Mouse (Mus musculus): ENCODE results near the gene Gm2916. TPM values are rescaled to one million over a fixed set of nuclear protein-coding genes. Genes with fewer than 3 reads are reported as not detected.
"Not testable (repeated sequence)": the region's sequence is repeated elsewhere in the genome, so short reads cannot be mapped to it uniquely, and the experiment has no call there.

The Gm2916 gene
- not detected in 2 replicates for polyA plus RNA-seq (2015; fragmentation: Nextera tagmentation; extraction: Ambion mirVana)

DNA sequence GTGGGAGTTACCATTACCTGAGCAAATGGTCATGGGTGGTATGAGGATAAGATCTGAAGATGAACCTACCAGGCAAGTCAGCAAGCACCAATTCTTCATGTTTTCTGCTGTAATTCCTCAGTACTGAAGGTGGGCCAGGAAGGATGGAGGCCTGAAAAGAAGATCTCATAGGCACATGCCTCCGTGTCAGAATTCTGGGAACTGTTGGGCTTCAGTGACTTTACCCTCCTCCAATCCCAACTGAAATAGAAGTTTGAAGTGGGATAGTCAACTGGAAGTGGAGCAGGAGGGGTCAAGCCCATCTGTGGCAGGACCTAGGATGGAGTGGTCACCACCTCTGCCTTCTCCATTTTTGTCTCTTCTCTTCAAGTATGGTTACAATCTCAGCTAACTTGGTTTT, at the start of gene Gm2916:
Gene Gm2916, plus strand, starts transcription at position 301 of the 400 bp plus-strand sequence.
- not testable (repeated sequence) for H3K4me3 ChIP-seq (ENCODE audit: low read depth, low read length); H3K9ac ChIP-seq (ENCODE audit: low read depth, low read length); H3K4me2 ChIP-seq (ENCODE audit: low read length); H3K27ac ChIP-seq (ENCODE audit: low read length); H3K9me3 ChIP-seq (replicated peaks; ENCODE audit: control insufficient read depth, low read length, poor library complexity, severe bottlenecking); H3K4me1 ChIP-seq (ENCODE audit: control insufficient read depth, insufficient read depth, low read length); ATAC-seq; H3K36me3 ChIP-seq (ENCODE audit: control insufficient read depth, insufficient read depth, low read length); H3K27me3 ChIP-seq (ENCODE audit: control insufficient read depth, insufficient read depth, low read depth, low read length)
- WGBS: no CpG with 5 or more reads among the region's 1 CpGs

- not testable (repeated sequence) for H3K9me3 ChIP-seq (replicated peaks; ENCODE audit: control insufficient read depth, low read length, poor library complexity, severe bottlenecking); H3K9ac ChIP-seq (ENCODE audit: low read depth, low read length); H3K36me3 ChIP-seq (ENCODE audit: control insufficient read depth, insufficient read depth, low read length); H3K4me1 ChIP-seq (ENCODE audit: control insufficient read depth, insufficient read depth, low read length); H3K4me3 ChIP-seq (ENCODE audit: low read depth, low read length); H3K4me2 ChIP-seq (ENCODE audit: low read length); H3K27ac ChIP-seq (ENCODE audit: low read length); ATAC-seq; H3K27me3 ChIP-seq (ENCODE audit: control insufficient read depth, insufficient read depth, low read depth, low read length)
- no CpG with 5 or more reads among the region's 2 CpGs for WGBS
Observed at GRCm38 (mm10) chr14:3845945-3846344, 38.0 kb upstream of the Gm2916 start, which contains the start of gene Gm3033. Gene Gm3033, plus strand, starts transcription at chr14:3846245.

DNA sequence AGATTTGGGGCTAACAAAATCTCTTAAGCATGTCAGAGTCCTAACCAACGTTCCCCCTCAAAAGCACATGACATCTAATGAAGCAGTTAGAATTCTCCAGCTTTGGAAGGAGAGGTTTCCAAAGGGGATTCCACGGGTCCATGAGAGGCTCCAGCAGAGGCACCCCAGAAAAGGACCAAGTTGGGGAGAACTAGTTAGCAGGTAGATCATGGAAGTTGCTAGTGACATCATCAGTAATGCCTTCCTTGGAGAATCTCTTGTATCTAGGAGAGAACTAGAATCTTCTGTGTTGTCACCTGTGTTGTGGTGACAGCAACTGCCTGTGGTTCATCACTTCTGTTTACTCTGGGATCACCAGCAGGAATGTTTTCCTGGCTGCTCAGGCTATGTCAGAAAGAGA, 47.5 kb downstream of the Gm2916 start, which contains the start of gene Gm3029:
Gene Gm3029, plus strand, starts transcription at position 301 of the 400 bp plus-strand sequence.
- WGBS: 60% methylated on average over 1 of the region's 2 CpGs
- H3K27ac ChIP-seq (ENCODE audit: low read length); H3K9ac ChIP-seq (ENCODE audit: low read depth, low read length); H3K4me2 ChIP-seq (ENCODE audit: low read length); H3K4me1 ChIP-seq (ENCODE audit: control insufficient read depth, insufficient read depth, low read length); H3K36me3 ChIP-seq (ENCODE audit: control insufficient read depth, insufficient read depth, low read length); ATAC-seq; H3K9me3 ChIP-seq (replicated peaks; ENCODE audit: control insufficient read depth, low read length, poor library complexity, severe bottlenecking); H3K27me3 ChIP-seq (ENCODE audit: control insufficient read depth, insufficient read depth, low read depth, low read length); H3K4me3 ChIP-seq (ENCODE audit: low read depth, low read length): not testable (repeated sequence)

- no CpG with 5 or more reads among the region's 2 CpGs for WGBS
- H3K9me3 ChIP-seq (replicated peaks; ENCODE audit: control insufficient read depth, low read length, poor library complexity, severe bottlenecking); H3K36me3 ChIP-seq (ENCODE audit: control insufficient read depth, insufficient read depth, low read length); H3K9ac ChIP-seq (ENCODE audit: low read depth, low read length); H3K4me3 ChIP-seq (ENCODE audit: low read depth, low read length); ATAC-seq; H3K27me3 ChIP-seq (ENCODE audit: control insufficient read depth, insufficient read depth, low read depth, low read length); H3K27ac ChIP-seq (ENCODE audit: low read length); H3K4me1 ChIP-seq (ENCODE audit: control insufficient read depth, insufficient read depth, low read length); H3K4me2 ChIP-seq (ENCODE audit: low read length): not testable (repeated sequence)
Observed at GRCm38 (mm10) chr14:3963247-3963646, 79.3 kb downstream of the Gm2916 start, which contains the start of gene Gm3095. Gene Gm3095, plus strand, starts transcription at chr14:3963547.

Other genes with a start within 250 kb of the Gm2916 start
- not detected in 2 replicates for gene Gm3012, start 249.7 kb upstream of the Gm2916 start, polyA plus RNA-seq (2015; fragmentation: Nextera tagmentation; extraction: Ambion mirVana)
- gene Gm3020, start 232.1 kb upstream of the Gm2916 start, polyA plus RNA-seq (2015; fragmentation: Nextera tagmentation; extraction: Ambion mirVana): 21.4 and 24.8 TPM in 2 replicates
- gene Gm3043, start 195.4 kb upstream of the Gm2916 start, polyA plus RNA-seq (2015; fragmentation: Nextera tagmentation; extraction: Ambion mirVana): not detected in 2 replicates
- 5.2 and 7.2 TPM in 2 replicates for gene Gm3002, start 74.1 kb upstream of the Gm2916 start, polyA plus RNA-seq (2015; fragmentation: Nextera tagmentation; extraction: Ambion mirVana)
- gene Gm3033, start 37.9 kb upstream of the Gm2916 start, polyA plus RNA-seq (2015; fragmentation: Nextera tagmentation; extraction: Ambion mirVana): 0.93 TPM in 1 of 2 replicates, not detected in the other
- not detected in 2 replicates for gene Gm3029, start 47.6 kb downstream of the Gm2916 start, polyA plus RNA-seq (2015; fragmentation: Nextera tagmentation; extraction: Ambion mirVana)
- 2.4 and 2.5 TPM in 2 replicates for gene Gm3095, start 79.4 kb downstream of the Gm2916 start, polyA plus RNA-seq (2015; fragmentation: Nextera tagmentation; extraction: Ambion mirVana)
- not detected in 2 replicates for gene Gm3099, start 114.2 kb downstream of the Gm2916 start, polyA plus RNA-seq (2015; fragmentation: Nextera tagmentation; extraction: Ambion mirVana)
- gene Gm5796, start 139.8 kb downstream of the Gm2916 start, polyA plus RNA-seq (2015; fragmentation: Nextera tagmentation; extraction: Ambion mirVana): 3.6 and 5.7 TPM in 2 replicates
- gene Gm3115, start 199.9 kb downstream of the Gm2916 start, polyA plus RNA-seq (2015; fragmentation: Nextera tagmentation; extraction: Ambion mirVana): not detected in 2 replicates
- 7.0 and 7.3 TPM in 2 replicates for gene Gm8108, start 226.4 kb downstream of the Gm2916 start, polyA plus RNA-seq (2015; fragmentation: Nextera tagmentation; extraction: Ambion mirVana)